In the genomic region with DNA sequence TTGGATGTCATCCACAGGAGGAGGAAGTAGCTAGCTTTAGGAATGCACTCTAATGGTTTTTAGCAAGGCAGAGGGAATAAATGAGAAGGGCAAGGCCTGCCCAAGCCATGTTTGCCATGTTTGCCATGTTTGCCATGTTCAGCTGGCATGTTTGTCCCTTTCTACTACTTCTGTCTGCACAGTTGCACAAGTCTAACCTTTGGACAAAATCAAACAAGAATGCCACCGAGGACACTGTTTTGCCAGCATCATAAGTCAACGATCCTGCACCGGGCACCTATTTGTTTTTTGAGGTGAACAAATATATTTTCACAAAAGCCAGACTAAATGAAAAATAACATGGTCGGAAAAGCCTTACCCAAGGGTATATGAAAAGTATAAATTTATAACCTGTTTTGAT, we compare ENCODE assay signal across 37 mouse cellular contexts. TPM values are rescaled to one million over a fixed set of nuclear protein-coding genes. Genes with fewer than 3 reads are reported as not detected.
"Had no signal": no experiment of that assay in that cellular context is flagged by ENCODE, and none has a peak within 500 bp of the region (broad histone marks: within the 10 kb centered on the region; RNA-seq: fewer than 3 reads in every experiment).

No protein-coding gene starts in this region.

- H3K4me3 ChIP-seq: embryonic facial prominence, embryonic 10.5 days; embryonic facial prominence, embryonic 12.5 days; embryonic facial prominence, embryonic 13.5 days; embryonic facial prominence, embryonic 15.5 days; erythroblast, embryonic 14.5 days; forebrain, embryonic 10.5 days; forebrain, embryonic 12.5 days; forebrain, embryonic 13.5 days; forebrain, embryonic 15.5 days; gastrocnemius, adult 2 months; heart, adult 2 months had no signal

- H3K9me3 ChIP-seq: embryonic facial prominence, embryonic 10.5 days; embryonic facial prominence, embryonic 12.5 days; embryonic facial prominence, embryonic 13.5 days; embryonic facial prominence, embryonic 15.5 days; forebrain, embryonic 12.5 days; forebrain, embryonic 13.5 days; forebrain, embryonic 15.5 days had no signal

- ATAC-seq: forebrain, embryonic 13.5 days; forebrain, embryonic 14.5 days; forebrain, embryonic 15.5 days; forebrain, embryonic 16.5 days; forebrain, postnatal 0 days had no signal

- H3K9ac ChIP-seq: embryonic facial prominence, embryonic 12.5 days; embryonic facial prominence, embryonic 13.5 days; embryonic facial prominence, embryonic 15.5 days; forebrain, embryonic 12.5 days; forebrain, embryonic 13.5 days; forebrain, embryonic 15.5 days; forebrain, postnatal 0 days had no signal

- H3K4me2 ChIP-seq: embryonic facial prominence, embryonic 12.5 days; embryonic facial prominence, embryonic 13.5 days; embryonic facial prominence, embryonic 15.5 days; forebrain, embryonic 12.5 days; forebrain, embryonic 13.5 days; forebrain, embryonic 15.5 days had no signal

- DNase-seq: cerebellum, adult 2 months; cerebellum, adult 8-10 months; cerebellum, adult 9-10 months; cerebellum, adult 9-11 months; cerebellum, postnatal 14 days; cerebellum, postnatal 25 days; cerebellum, postnatal 36 days; gastrocnemius, adult 2 months; gastrocnemius, postnatal 10 days; gastrocnemius, postnatal 14 days; gastrocnemius, postnatal 25 days; gastrocnemius, postnatal 36 days; heart, adult 18-20 months; heart, adult 2 months had no signal

- H3K36me3 ChIP-seq: embryonic facial prominence, embryonic 12.5 days; embryonic facial prominence, embryonic 13.5 days; embryonic facial prominence, embryonic 15.5 days; forebrain, embryonic 12.5 days had no signal

- H3K27me3 ChIP-seq: embryonic facial prominence, embryonic 12.5 days; embryonic facial prominence, embryonic 13.5 days; embryonic facial prominence, embryonic 15.5 days; forebrain, embryonic 12.5 days; forebrain, embryonic 13.5 days; forebrain, embryonic 15.5 days had no signal

- H3K27ac ChIP-seq: embryonic facial prominence, embryonic 10.5 days; embryonic facial prominence, embryonic 12.5 days; embryonic facial prominence, embryonic 13.5 days; embryonic facial prominence, embryonic 15.5 days; forebrain, embryonic 10.5 days; forebrain, embryonic 12.5 days; forebrain, embryonic 13.5 days; forebrain, embryonic 15.5 days; gastrocnemius, adult 2 months; heart, adult 2 months had no signal

- H3K4me1 ChIP-seq: forebrain, embryonic 13.5 days had no signal

RNA-seq across cellular contexts. Expression of gene Nipsnap3a, which starts 20.8 kb away (rescaled TPM):
- total RNA-seq: common myeloid progenitor, adult 5-6 weeks; forebrain, postnatal 0 days; gastrocnemius, adult 18-20 months; gastrocnemius, adult 2 months; gastrocnemius, adult 8-10 months; gastrocnemius, postnatal 10 days; gastrocnemius, postnatal 14 days; gastrocnemius, postnatal 25 days; gastrocnemius, postnatal 36 days; gastrocnemius, postnatal 4 days; granulocyte monocyte progenitor cell, adult 5-6 weeks; heart, adult 18-20 months; heart, adult 2 months had no signal
- polyA plus RNA-seq: cerebellum, adult 2 months; cortical plate, adult 2 months; embryonic facial prominence, embryonic 10.5 days; embryonic facial prominence, embryonic 11.5 days; embryonic facial prominence, embryonic 12.5 days; embryonic facial prominence, embryonic 13.5 days; embryonic facial prominence, embryonic 15.5 days; erythroblast, embryonic 14.5 days; forebrain, embryonic 10.5 days; forebrain, embryonic 11.5 days; forebrain, embryonic 12.5 days; forebrain, embryonic 13.5 days; forebrain, embryonic 14.5 days; forebrain, embryonic 15.5 days; forebrain, embryonic 16.5 days; forebrain, postnatal 0 days; frontal cortex, adult 2 months; gonadal fat pad, adult 2 months; heart, adult 2 months had no signal

RNA-seq across cellular contexts. Expression of gene Olfr270, which starts 45.5 kb away (rescaled TPM):
- total RNA-seq: common myeloid progenitor, adult 5-6 weeks; forebrain, postnatal 0 days; gastrocnemius, adult 18-20 months; gastrocnemius, adult 2 months; gastrocnemius, adult 8-10 months; gastrocnemius, postnatal 10 days; gastrocnemius, postnatal 14 days; gastrocnemius, postnatal 25 days; gastrocnemius, postnatal 36 days; gastrocnemius, postnatal 4 days; granulocyte monocyte progenitor cell, adult 5-6 weeks; heart, adult 18-20 months; heart, adult 2 months had no signal
- polyA plus RNA-seq: cerebellum, adult 2 months; cortical plate, adult 2 months; embryonic facial prominence, embryonic 10.5 days; embryonic facial prominence, embryonic 11.5 days; embryonic facial prominence, embryonic 12.5 days; embryonic facial prominence, embryonic 13.5 days; embryonic facial prominence, embryonic 14.5 days; embryonic facial prominence, embryonic 15.5 days; erythroblast, embryonic 14.5 days; forebrain, embryonic 10.5 days; forebrain, embryonic 11.5 days; forebrain, embryonic 12.5 days; forebrain, embryonic 13.5 days; forebrain, embryonic 14.5 days; forebrain, embryonic 15.5 days; forebrain, embryonic 16.5 days; forebrain, postnatal 0 days; frontal cortex, adult 2 months; heart, adult 2 months had no signal
